Mouse (Mus musculus): ENCODE measurements around the gene Wfdc18.

The Wfdc18 gene

GRCm38 (mm10) chr11:83742731-83743355, 34.0 kb downstream of the Wfdc18 start:
- peak; percentile 91 for DNase-seq (ENCODE audit: low read depth, low spot score)

GRCm38 (mm10) chr11:83743525-83743924, 34.7 kb downstream of the Wfdc18 start:
- DNase-seq (ENCODE audit: low read depth, low spot score): no peak

GRCm38 (mm10) chr11:83746152-83746551, 37.3 kb downstream of the Wfdc18 start:
- peak; percentile 94 for DNase-seq (ENCODE audit: low read depth, low spot score)

- no peak for DNase-seq (ENCODE audit: low read depth, low spot score)
Observed at GRCm38 (mm10) chr11:83746681-83747080, 37.9 kb downstream of the Wfdc18 start, which contains the start of gene Wfdc21. Gene Wfdc21 (plus strand): TSS chr11:83746940.

- DNase-seq (ENCODE audit: low read depth, low spot score): no peak
Observed at GRCm38 (mm10) chr11:83747376-83748265, 38.8 kb downstream of the Wfdc18 start.

- DNase-seq (ENCODE audit: low read depth, low spot score): peak; percentile 94
Observed at GRCm38 (mm10) chr11:83753581-83754181, 44.9 kb downstream of the Wfdc18 start, which contains the start of gene Heatr6. Gene Heatr6 (plus strand): TSS chr11:83753696.

GRCm38 (mm10) chr11:83754227-83754626, 45.4 kb downstream of the Wfdc18 start:
- DNase-seq (ENCODE audit: low read depth, low spot score): no peak

Data from A20 (cell line).